In genomic region chr7:45785388-45786135, GRCm38 (mm10) we compare ENCODE assay signal across 9 mouse cellular contexts. TPM values are rescaled to one million over a fixed set of nuclear protein-coding genes. Genes with fewer than 3 reads are reported as not detected.
A peak's percentile ranks its signal among the peaks of the same experiment; 100 is the strongest.
DNase-seq lines count a peak whose midpoint lies in the region; ATAC-seq lines count a peak whose summit lies in the region.
"Had no signal": no experiment of that assay in that cellular context is flagged by ENCODE, and none has a peak within 500 bp of the region (broad histone marks: within the 10 kb centered on the region; RNA-seq: fewer than 3 reads in every experiment).

No protein-coding gene starts in this region.

- peak; percentile 37 for ATAC-seq in kidney, embryonic 15.5 days (replicated peaks; ENCODE audit: low FRiP score)
- ATAC-seq in forebrain, embryonic 12.5 days (ENCODE audit: low FRiP score), result peak; percentile 5
- ATAC-seq in liver, embryonic 12.5 days, result no peak
- peak; percentile 12 for ATAC-seq in stomach, embryonic 16.5 days (ENCODE audit: insufficient read depth, low FRiP score)

- peak overlapping the region; percentile 68 for H3K27ac ChIP-seq in kidney, embryonic 15.5 days
- peak overlapping the region; percentile 93 for H3K27ac ChIP-seq in forebrain, embryonic 12.5 days
- no peak overlapping the region for H3K27ac ChIP-seq in liver, embryonic 12.5 days
- H3K27ac ChIP-seq in stomach, embryonic 16.5 days (ENCODE audit: low read length), result no peak overlapping the region

- peaks cover 25% of the 10 kb centered on the region for H3K36me3 ChIP-seq in kidney, embryonic 15.5 days
- H3K36me3 ChIP-seq in forebrain, embryonic 12.5 days (replicated peaks), result peaks cover 34% of the 10 kb centered on the region
- no peaks in the 10 kb centered on the region for H3K36me3 ChIP-seq in liver, embryonic 12.5 days
- 0 out of 2 replicates have a peak, but pooled peaks cover 4% of the 10 kb centered on the region for H3K36me3 ChIP-seq in stomach, embryonic 16.5 days (ENCODE audit: control insufficient read depth, insufficient read depth, low read length)

- peaks cover 47% of the 10 kb centered on the region for H3K4me1 ChIP-seq in kidney, embryonic 15.5 days
- H3K4me1 ChIP-seq in forebrain, embryonic 12.5 days, result peaks cover 31% of the 10 kb centered on the region
- H3K4me1 ChIP-seq in liver, embryonic 12.5 days, result peaks cover 40% of the 10 kb centered on the region
- peaks cover 22% of the 10 kb centered on the region for H3K4me1 ChIP-seq in stomach, embryonic 16.5 days (ENCODE audit: control insufficient read depth, insufficient read depth, low read length)

- peak overlapping the region; percentile 72 for H3K4me3 ChIP-seq in kidney, embryonic 15.5 days (replicated peaks)
- peak overlapping the region; percentile 98 for H3K4me3 ChIP-seq in forebrain, embryonic 12.5 days (replicated peaks)
- peak overlapping the region; percentile 47 for H3K4me3 ChIP-seq in liver, embryonic 12.5 days
- H3K4me3 ChIP-seq in stomach, embryonic 16.5 days (replicated peaks; ENCODE audit: low read length), result peak overlapping the region; percentile 52

- peaks cover 12% of the 10 kb centered on the region; the same call in 1 of the 2 replicates for H3K27me3 ChIP-seq in kidney, embryonic 15.5 days
- peaks cover 10% of the 10 kb centered on the region for H3K27me3 ChIP-seq in forebrain, embryonic 12.5 days
- peaks cover 97% of the 10 kb centered on the region for H3K27me3 ChIP-seq in liver, embryonic 12.5 days (replicated peaks)
- peaks cover 7% of the 10 kb centered on the region; the same call in 1 of the 2 replicates for H3K27me3 ChIP-seq in stomach, embryonic 16.5 days (ENCODE audit: control insufficient read depth, insufficient read depth, low read length)

- H3K4me2 ChIP-seq in kidney, embryonic 15.5 days, result peak overlapping the region; percentile 95
- peak overlapping the region; percentile 85 for H3K4me2 ChIP-seq in forebrain, embryonic 12.5 days
- peak overlapping the region; percentile 60 for H3K4me2 ChIP-seq in liver, embryonic 12.5 days
- peak overlapping the region; percentile 78 for H3K4me2 ChIP-seq in stomach, embryonic 16.5 days (ENCODE audit: low read depth, low read length)

- H3K9ac ChIP-seq in kidney, embryonic 15.5 days, result peak overlapping the region; percentile 60
- H3K9ac ChIP-seq in forebrain, embryonic 12.5 days, result peak overlapping the region; percentile 97
- peak overlapping the region; percentile 37 for H3K9ac ChIP-seq in liver, embryonic 12.5 days
- peak overlapping the region; percentile 69 for H3K9ac ChIP-seq in stomach, embryonic 16.5 days (ENCODE audit: low read length)

- no peaks in the 10 kb centered on the region for H3K9me3 ChIP-seq in kidney, embryonic 15.5 days (replicated peaks)
- H3K9me3 ChIP-seq in forebrain, embryonic 12.5 days, result no peaks in the 10 kb centered on the region
- no peaks in the 10 kb centered on the region for H3K9me3 ChIP-seq in liver, embryonic 12.5 days (replicated peaks)
- no peaks in the 10 kb centered on the region for H3K9me3 ChIP-seq in stomach, embryonic 16.5 days (replicated peaks; ENCODE audit: control insufficient read depth, low read length)

- no peak for DNase-seq in kidney, adult 18-20 months
- peak; percentile 66 to 77 for DNase-seq in cerebellum, adult 18-20 months
- DNase-seq in ovary, postnatal 36 days (ENCODE audit: low spot score), result no peak
- DNase-seq in thymus, postnatal 25 days, result no peak

- WGBS in kidney, embryonic 15.5 days, result 1% methylated on average over 38 of the region's 42 CpGs
- under 1% methylated on average over 36 of the region's 42 CpGs for WGBS in forebrain, embryonic 12.5 days
- whole genome bisulfite sequencing in liver, embryonic 12.5 days (ENCODE audit: insufficient replicate concordance), result 3% methylated on average over 41 of the region's 42 CpGs
- WGBS in stomach, embryonic 16.5 days, result under 1% methylated on average over 40 of the region's 42 CpGs

RNA-seq across cellular contexts. Expression of gene Sult2b1, which starts 1.1 kb away (rescaled TPM):
- 2.8 and 3.2 TPM in 2 replicates for polyA plus RNA-seq in kidney, embryonic 15.5 days (2015; fragmentation: Nextera tagmentation; extraction: Ambion mirVana)
- 1.5 and 1.9 TPM in 2 replicates for polyA plus RNA-seq in forebrain, embryonic 12.5 days (2016; fragmentation: Nextera tagmentation; extraction: Ambion mirVana)
- 0.77 and 0.81 TPM in 2 replicates for polyA plus RNA-seq in liver, embryonic 12.5 days (2016; fragmentation: Nextera tagmentation; extraction: Ambion mirVana)
- polyA plus RNA-seq in stomach, embryonic 16.5 days (2015; fragmentation: Nextera tagmentation; extraction: Ambion mirVana), result 32.7 and 46.5 TPM in 2 replicates
- polyA plus RNA-seq: liver, adult 2 months had no signal

RNA-seq across cellular contexts. Expression of gene Lmtk3, which starts 2.0 kb away (rescaled TPM):
- 2.5 and 3.1 TPM in 2 replicates for polyA plus RNA-seq in kidney, embryonic 15.5 days (2015; fragmentation: Nextera tagmentation; extraction: Ambion mirVana)
- 10.2 and 10.8 TPM in 2 replicates for polyA plus RNA-seq in forebrain, embryonic 12.5 days (2016; fragmentation: Nextera tagmentation; extraction: Ambion mirVana)
- polyA plus RNA-seq in liver, embryonic 12.5 days (2016; fragmentation: Nextera tagmentation; extraction: Ambion mirVana), result 0.10 and 0.32 TPM in 2 replicates
- polyA plus RNA-seq in stomach, embryonic 16.5 days (2015; fragmentation: Nextera tagmentation; extraction: Ambion mirVana), result 0.53 and 0.99 TPM in 2 replicates

RNA-seq across cellular contexts. Expression of gene Cyth2, which starts 28.8 kb away (rescaled TPM):
- 130 and 132 TPM in 2 replicates for polyA plus RNA-seq in kidney, embryonic 15.5 days (2015; fragmentation: Nextera tagmentation; extraction: Ambion mirVana)
- 275 and 276 TPM in 2 replicates for polyA plus RNA-seq in forebrain, embryonic 12.5 days (2016; fragmentation: Nextera tagmentation; extraction: Ambion mirVana)
- 47.1 and 54.2 TPM in 2 replicates for polyA plus RNA-seq in liver, embryonic 12.5 days (2016; fragmentation: Nextera tagmentation; extraction: Ambion mirVana)
- 75.6 and 82.6 TPM in 2 replicates for polyA plus RNA-seq in stomach, embryonic 16.5 days (2015; fragmentation: Nextera tagmentation; extraction: Ambion mirVana)

RNA-seq across cellular contexts. Expression of gene Kcnj14, which starts 39.0 kb away (rescaled TPM):
- polyA plus RNA-seq in kidney, embryonic 15.5 days (2015; fragmentation: Nextera tagmentation; extraction: Ambion mirVana), result 1.4 and 1.6 TPM in 2 replicates
- 0.73 and 0.95 TPM in 2 replicates for polyA plus RNA-seq in forebrain, embryonic 12.5 days (2016; fragmentation: Nextera tagmentation; extraction: Ambion mirVana)
- polyA plus RNA-seq in liver, embryonic 12.5 days (2016; fragmentation: Nextera tagmentation; extraction: Ambion mirVana), result 0.27 and 0.50 TPM in 2 replicates
- 0.91 and 0.98 TPM in 2 replicates for polyA plus RNA-seq in stomach, embryonic 16.5 days (2015; fragmentation: Nextera tagmentation; extraction: Ambion mirVana)

RNA-seq across cellular contexts. Expression of gene Grwd1, which starts 45.2 kb away (rescaled TPM):
- polyA plus RNA-seq in kidney, embryonic 15.5 days (2015; fragmentation: Nextera tagmentation; extraction: Ambion mirVana), result 82.5 and 86.3 TPM in 2 replicates
- 55.5 and 60.0 TPM in 2 replicates for polyA plus RNA-seq in forebrain, embryonic 12.5 days (2016; fragmentation: Nextera tagmentation; extraction: Ambion mirVana)
- polyA plus RNA-seq in liver, embryonic 12.5 days (2016; fragmentation: Nextera tagmentation; extraction: Ambion mirVana), result 61.4 and 67.0 TPM in 2 replicates
- 50.3 and 53.7 TPM in 2 replicates for polyA plus RNA-seq in stomach, embryonic 16.5 days (2015; fragmentation: Nextera tagmentation; extraction: Ambion mirVana)

Comparison
In these comparisons a context has a peak if more than half of its experiments do, and no peak if none do; other contexts are left out.
1. H3K27ac ChIP-seq: peak in kidney, embryonic 15.5 days (single experiment) and forebrain, embryonic 12.5 days (single experiment); none in liver, embryonic 12.5 days (single experiment) and stomach, embryonic 16.5 days (single experiment).
2. H3K4me3 ChIP-seq: peak in every context shown above with its lines; median percentile 98 in forebrain, embryonic 12.5 days; 72 in kidney, embryonic 15.5 days; 52 in stomach, embryonic 16.5 days; 47 in liver, embryonic 12.5 days.
3. H3K9ac ChIP-seq: peak in every context shown above with its lines; median percentile 97 in forebrain, embryonic 12.5 days; 69 in stomach, embryonic 16.5 days; 60 in kidney, embryonic 15.5 days; 37 in liver, embryonic 12.5 days.
4. DNase-seq: peak in cerebellum, adult 18-20 months (2 of 2); none in kidney, adult 18-20 months (single experiment), ovary, postnatal 36 days (single experiment) and thymus, postnatal 25 days (single experiment).
5. Peak in every context shown above with its lines, with median percentiles within 50 percentile points of each other: H3K4me2 ChIP-seq.